Mouse (Mus musculus): ENCODE measurements around the gene Icam4. TPM values are rescaled to one million over a fixed set of nuclear protein-coding genes. Genes with fewer than 3 reads are reported as not detected.

The Icam4 gene
- polyA plus RNA-seq (2012; rRNA removed; ENCODE audit: low replicate concordance) = 0.16 and 0.45 TPM in 2 replicates

DNA sequence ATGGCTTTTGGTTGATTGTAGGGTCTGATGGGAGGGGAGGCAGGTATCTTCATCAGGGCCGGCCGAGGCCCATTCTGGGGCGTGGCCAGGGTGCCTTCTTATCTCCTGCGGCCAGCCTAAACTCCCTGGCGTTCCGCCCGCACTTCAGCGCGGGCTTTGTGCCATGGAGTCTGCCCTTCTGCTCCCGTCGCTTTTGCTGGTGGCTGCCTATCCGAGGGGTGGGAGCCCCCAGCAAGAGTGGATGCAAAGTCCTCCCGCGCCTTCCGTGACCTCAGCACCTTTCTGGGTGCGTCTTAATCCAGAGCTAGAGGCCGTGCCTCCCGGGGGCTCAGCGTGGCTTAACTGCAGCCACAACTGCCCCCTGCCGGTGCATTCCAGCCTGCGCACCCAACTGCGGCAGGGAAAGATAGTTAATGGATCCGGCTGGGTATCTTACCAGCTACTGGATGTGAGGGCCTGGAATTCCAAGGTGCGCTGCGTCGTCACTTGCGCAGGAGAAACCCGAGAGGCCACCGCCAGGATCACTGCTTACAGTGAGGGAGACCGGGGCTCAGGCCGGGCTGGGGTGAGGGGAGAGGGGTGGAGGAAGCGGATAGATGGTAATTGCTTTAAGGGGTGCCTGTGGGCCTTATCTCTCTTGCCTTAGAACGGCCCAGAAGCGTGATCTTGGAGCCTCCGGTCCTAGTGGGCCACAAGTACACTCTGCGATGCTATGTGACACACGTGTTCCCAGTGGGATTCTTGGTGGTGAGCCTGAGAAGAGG lies at the start of gene Icam4:
Icam4 (plus strand) TSS at position 83 of the 764 bp plus-strand sequence.

DNA sequence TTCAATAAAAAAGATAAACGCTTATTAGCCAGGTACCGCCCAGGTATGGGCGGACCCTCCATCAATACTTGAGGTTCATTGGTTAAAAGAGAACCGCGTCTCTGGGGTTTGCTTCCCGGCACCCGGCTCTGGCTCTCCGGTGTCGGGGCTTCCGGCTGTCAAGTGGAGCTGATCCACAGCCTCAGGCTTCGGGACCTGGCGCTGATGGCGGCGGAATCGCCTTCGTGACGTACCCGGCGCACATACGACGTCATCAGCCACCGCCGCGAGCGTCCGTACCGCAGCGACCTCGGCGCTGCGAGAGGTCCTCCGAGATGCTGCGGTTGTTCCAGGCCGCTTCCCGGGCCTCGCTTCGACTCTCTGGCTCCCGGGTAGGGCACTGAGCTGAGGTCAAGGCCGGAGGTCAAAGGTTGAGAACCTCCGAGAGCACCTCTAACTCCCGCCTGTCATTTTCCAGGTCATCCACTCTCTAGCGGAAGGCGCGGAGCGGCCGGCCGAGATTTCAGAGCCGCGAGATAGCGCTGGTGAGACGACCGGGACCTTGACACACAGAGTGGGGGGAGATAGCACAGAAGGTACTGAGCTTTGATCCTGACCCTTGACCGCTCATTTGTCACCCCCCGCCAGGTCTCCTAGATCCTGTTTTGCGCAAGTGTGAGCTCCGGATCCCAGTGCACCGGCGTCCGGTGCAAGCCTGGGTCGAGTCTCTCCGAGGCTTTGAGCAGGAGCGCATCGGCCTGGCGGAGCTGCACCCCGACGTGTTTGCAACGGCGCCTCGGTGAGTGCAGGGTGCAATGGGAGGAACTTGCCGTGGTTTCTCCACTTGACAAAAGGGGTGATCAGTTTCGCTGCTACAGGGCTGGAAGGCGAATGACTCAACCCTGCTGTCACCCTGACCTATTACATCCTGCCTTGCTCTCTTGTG lies 26.3 kb upstream of the Icam4 start, which contains the start of gene Mrpl4:
Mrpl4 (plus strand) TSS at position 112 of the 925 bp plus-strand sequence.

DNA sequence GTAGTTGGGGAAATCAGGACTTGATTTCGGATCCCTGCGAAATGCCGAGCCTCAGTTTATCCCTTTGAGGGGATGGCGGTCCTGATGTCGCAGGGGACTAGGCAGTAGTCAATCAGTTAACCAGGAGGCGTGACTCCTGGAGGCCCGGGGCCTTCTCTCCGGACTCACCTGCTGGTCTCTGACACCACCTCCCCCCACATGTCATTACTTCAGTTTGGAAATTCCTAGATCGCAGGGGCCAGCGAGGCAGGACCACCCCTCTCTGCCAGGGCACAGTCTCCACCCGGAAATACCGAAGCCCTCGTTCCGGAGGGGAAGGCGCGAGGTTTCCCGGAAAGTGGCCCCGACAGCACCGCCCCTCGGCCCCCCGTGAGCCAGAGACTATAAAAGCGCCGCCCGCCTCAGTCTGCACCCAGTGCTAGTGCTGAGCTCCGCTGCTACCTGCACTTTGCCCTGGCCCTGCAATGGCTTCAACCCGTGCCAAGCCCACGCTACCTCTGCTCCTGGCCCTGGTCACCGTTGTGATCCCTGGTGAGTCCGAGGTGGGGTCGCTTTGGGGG lies 13.5 kb upstream of the Icam4 start, which contains the start of gene Icam1:
Icam1 (plus strand) TSS at position 415 of the 560 bp plus-strand sequence.

DNA sequence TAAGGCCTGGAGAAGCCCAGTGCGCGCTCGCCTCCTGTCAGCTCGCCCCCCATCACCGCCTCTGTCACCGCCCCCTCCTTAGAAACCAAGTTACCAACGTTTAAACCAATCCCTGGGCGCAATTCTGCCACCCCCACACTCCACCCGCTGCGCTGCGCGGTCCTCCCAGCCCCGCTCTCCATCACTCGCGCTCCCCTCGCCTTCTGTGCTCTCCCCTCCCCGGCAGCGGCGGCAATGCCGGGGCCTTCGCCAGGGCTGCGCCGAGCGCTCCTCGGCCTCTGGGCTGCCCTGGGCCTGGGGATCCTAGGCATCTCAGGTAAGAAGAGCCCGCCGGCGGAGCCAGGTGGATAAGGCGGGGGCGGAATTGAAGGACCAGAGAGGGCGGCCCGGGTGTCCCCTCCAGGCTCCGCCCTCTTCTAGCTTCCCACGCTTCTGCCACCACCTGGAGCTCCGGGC lies 2.8 kb downstream of the Icam4 start, which contains the start of gene Icam5:
Icam5 (plus strand) TSS at position 178 of the 456 bp plus-strand sequence.

DNA sequence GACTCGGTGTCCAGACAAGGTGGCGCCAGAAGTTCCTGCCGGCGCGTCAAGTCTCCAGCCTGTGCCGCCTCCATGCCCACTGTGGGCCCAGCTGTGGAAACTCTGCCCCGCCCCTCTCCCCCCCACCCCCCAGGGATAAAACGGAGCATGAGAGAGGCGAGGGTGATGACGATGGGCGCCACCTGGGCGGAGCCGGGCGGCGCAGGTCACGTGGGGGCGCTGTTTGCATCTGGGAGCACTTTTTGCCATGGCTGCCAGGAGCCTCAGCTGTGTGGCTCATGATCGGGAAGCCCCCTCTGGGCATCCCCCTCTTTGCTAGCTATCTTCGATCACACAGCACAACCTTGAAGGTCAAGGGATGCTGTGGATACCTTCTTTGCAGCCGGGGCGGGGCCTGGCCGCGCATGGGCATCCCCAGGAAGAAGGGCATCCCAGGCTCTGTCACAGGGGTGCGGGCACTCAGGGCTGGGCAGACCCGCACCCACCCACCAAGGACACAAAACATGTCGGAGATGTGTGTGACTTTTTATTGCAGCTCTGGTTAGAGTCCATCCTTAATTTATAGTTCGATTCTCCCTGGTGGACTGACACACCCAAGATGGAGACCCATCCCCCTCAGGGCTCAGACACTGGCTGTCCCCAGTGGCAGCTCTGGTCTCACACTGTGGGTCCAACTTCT lies 38.0 kb downstream of the Icam4 start, which contains the start of gene Zglp1:
Zglp1 (minus strand) TSS at position 88 of the 679 bp plus-strand sequence.

DNA sequence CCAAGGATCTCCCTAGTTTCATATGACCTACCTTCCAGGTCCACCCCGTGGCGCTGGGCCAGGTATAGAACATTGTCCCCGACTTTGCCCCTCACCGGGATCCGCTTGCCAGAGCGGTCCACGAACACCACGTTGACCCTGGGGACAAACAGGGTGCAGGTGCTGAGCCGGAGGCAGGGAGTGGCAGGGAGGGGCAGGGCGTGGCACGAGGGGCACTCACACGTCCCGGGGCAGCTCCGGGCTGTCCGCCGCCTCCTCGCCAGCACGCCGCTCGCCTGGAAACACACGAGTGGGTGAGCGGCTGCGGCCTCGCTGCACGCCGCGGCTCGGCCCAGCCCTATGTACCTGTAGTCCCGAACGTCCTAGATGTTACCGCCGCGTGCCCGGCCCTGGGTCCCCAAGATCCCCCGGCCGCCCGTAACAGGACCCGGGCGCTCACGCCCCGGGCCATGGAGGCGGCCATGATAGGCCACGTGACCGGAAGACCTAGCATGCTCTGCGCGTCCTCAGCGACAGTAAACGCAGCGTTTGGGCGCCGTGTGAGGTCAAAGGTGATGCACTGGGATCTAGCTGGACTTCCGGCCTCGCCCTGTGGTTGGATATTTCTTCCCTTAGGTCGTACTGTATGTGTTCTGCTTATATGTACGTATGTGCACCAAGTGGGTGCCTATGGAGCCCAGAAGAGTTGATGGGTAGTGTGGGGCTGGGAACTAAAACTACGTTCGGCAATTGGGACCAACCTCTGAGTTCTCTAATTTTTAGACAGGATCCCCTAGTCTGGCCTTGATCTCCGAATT lies 44.1 kb downstream of the Icam4 start, which contains the start of the genes Gm49373 and Fdx1l:
Gm49373 (minus strand) TSS at position 53 of the 797 bp plus-strand sequence.
Fdx1l (minus strand) TSS at position 571 of the 797 bp plus-strand sequence.

Other genes starting within 250 kb of the Icam4 start
- gene Col5a3, start 214.3 kb upstream of the Icam4 start, polyA plus RNA-seq (2012; rRNA removed; ENCODE audit: low replicate concordance) = 60.3 and 277 TPM in 2 replicates
- gene Rdh8, start 210.9 kb upstream of the Icam4 start, polyA plus RNA-seq (2012; rRNA removed; ENCODE audit: low replicate concordance) = not detected in 2 replicates
- 48.6 and 128 TPM in 2 replicates for gene A230050P20Rik, start 160.7 kb upstream of the Icam4 start, polyA plus RNA-seq (2012; rRNA removed; ENCODE audit: low replicate concordance)
- 4.5 and 5.8 TPM in 2 replicates for gene Angptl6, start 149.6 kb upstream of the Icam4 start, polyA plus RNA-seq (2012; rRNA removed; ENCODE audit: low replicate concordance)
- gene Ppan, start 141.2 kb upstream of the Icam4 start, polyA plus RNA-seq (2012; rRNA removed; ENCODE audit: low replicate concordance) = 28.2 and 102 TPM in 2 replicates
- gene Eif3g, start 130.8 kb upstream of the Icam4 start, polyA plus RNA-seq (2012; rRNA removed; ENCODE audit: low replicate concordance) = 84.9 and 143 TPM in 2 replicates
- 12.0 and 35.0 TPM in 2 replicates for gene Dnmt1, start 69.5 kb upstream of the Icam4 start, polyA plus RNA-seq (2012; rRNA removed; ENCODE audit: low replicate concordance)
- gene S1pr2, start 52.6 kb upstream of the Icam4 start, polyA plus RNA-seq (2012; rRNA removed; ENCODE audit: low replicate concordance) = 7.9 and 32.2 TPM in 2 replicates
- gene Mrpl4, start 26.6 kb upstream of the Icam4 start, polyA plus RNA-seq (2012; rRNA removed; ENCODE audit: low replicate concordance) = 120 and 141 TPM in 2 replicates
- gene Icam1, start 13.4 kb upstream of the Icam4 start, polyA plus RNA-seq (2012; rRNA removed; ENCODE audit: low replicate concordance) = 23.9 and 35.6 TPM in 2 replicates
- gene Icam5, start 2.7 kb downstream of the Icam4 start, polyA plus RNA-seq (2012; rRNA removed; ENCODE audit: low replicate concordance) = 0.13 and 1.3 TPM in 2 replicates
- 0.39 TPM in 1 of 2 replicates, not detected in the other for gene Zglp1, start 37.7 kb downstream of the Icam4 start, polyA plus RNA-seq (2012; rRNA removed; ENCODE audit: low replicate concordance)
- 0.19 and 0.48 TPM in 2 replicates for gene Gm49373, start 43.7 kb downstream of the Icam4 start, polyA plus RNA-seq (2012; rRNA removed; ENCODE audit: low replicate concordance)
- 67.7 and 90.0 TPM in 2 replicates for gene Fdx1l, start 44.2 kb downstream of the Icam4 start, polyA plus RNA-seq (2012; rRNA removed; ENCODE audit: low replicate concordance)
- gene Gm38431, start 62.6 kb downstream of the Icam4 start, polyA plus RNA-seq (2012; rRNA removed; ENCODE audit: low replicate concordance) = 1.6 and 3.5 TPM in 2 replicates
- 38.5 and 87.3 TPM in 2 replicates for gene Raver1, start 62.6 kb downstream of the Icam4 start, polyA plus RNA-seq (2012; rRNA removed; ENCODE audit: low replicate concordance)
- gene Tyk2, start 101.9 kb downstream of the Icam4 start, polyA plus RNA-seq (2012; rRNA removed; ENCODE audit: low replicate concordance) = 30.7 and 32.8 TPM in 2 replicates
- 55.1 and 87.0 TPM in 2 replicates for gene Cdc37, start 120.6 kb downstream of the Icam4 start, polyA plus RNA-seq (2012; rRNA removed; ENCODE audit: low replicate concordance)
- 14.4 and 17.0 TPM in 2 replicates for gene Pde4a, start 136.3 kb downstream of the Icam4 start, polyA plus RNA-seq (2012; rRNA removed; ENCODE audit: low replicate concordance)
- 63.2 and 85.9 TPM in 2 replicates for gene Keap1, start 210.0 kb downstream of the Icam4 start, polyA plus RNA-seq (2012; rRNA removed; ENCODE audit: low replicate concordance)
- 0.46 and 1.4 TPM in 2 replicates for gene S1pr5, start 219.1 kb downstream of the Icam4 start, polyA plus RNA-seq (2012; rRNA removed; ENCODE audit: low replicate concordance)
- gene Atg4d, start 235.9 kb downstream of the Icam4 start, polyA plus RNA-seq (2012; rRNA removed; ENCODE audit: low replicate concordance) = 27.9 and 34.3 TPM in 2 replicates

Measured in subcutaneous adipose tissue, adult 2 months (tissue).